Comparison of ENCODE assay signal across 9 mouse cellular contexts in the genomic region with DNA sequence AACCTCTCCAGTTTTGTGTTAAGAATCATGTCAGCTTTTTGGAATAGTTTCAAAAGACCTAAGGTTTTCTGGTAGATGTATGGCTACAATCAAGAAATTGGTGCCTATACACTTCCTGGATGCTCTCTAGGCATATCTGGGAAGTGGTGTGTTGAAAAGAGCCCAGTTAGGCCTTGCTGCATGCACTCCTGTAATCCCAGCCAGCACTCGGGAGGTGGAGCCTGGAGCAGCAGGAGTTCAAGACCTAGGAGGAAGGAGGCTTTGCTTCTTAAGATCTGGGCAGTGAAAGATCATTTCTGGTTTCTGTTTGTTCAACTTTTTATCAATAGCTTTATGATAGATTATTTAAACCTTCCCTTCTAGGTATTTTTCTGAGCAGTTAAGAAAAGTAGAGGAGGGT. TPM values are rescaled to one million over a fixed set of nuclear protein-coding genes. Genes with fewer than 3 reads are reported as not detected.
DNase-seq lines count a peak whose midpoint lies in the region; ATAC-seq and TF ChIP-seq lines count a peak whose summit lies in the region.
"Had no signal": no experiment of that assay in that cellular context is flagged by ENCODE, and none has a peak within 500 bp of the region (broad histone marks: within the 10 kb centered on the region; RNA-seq: fewer than 3 reads in every experiment).

No protein-coding gene starts in this region.

- no peak for TF ChIP-seq CTCF in forebrain, postnatal 0 days (IDR thresholded peaks at IDR 0.05; ENCODE audit: low read depth)

- peak overlapping the region; percentile 86 for H3K4me2 ChIP-seq in heart, embryonic 11.5 days
- peak overlapping the region; percentile 79 for H3K4me2 ChIP-seq in forebrain, postnatal 0 days (ENCODE audit: low read depth)
- peak overlapping the region; percentile 72 for H3K4me2 ChIP-seq in liver, embryonic 16.5 days (ENCODE audit: low read depth, low read length)

- no peaks in the 10 kb centered on the region for H3K9me3 ChIP-seq in heart, embryonic 11.5 days (replicated peaks; ENCODE audit: control insufficient read depth, low read length)
- no peaks in the 10 kb centered on the region for H3K9me3 ChIP-seq in ES-E14 (ENCODE audit: control insufficient read depth, insufficient read depth, low read depth, low read length)
- H3K9me3 ChIP-seq in forebrain, postnatal 0 days (ENCODE audit: low read length) = no peaks in the 10 kb centered on the region
- H3K9me3 ChIP-seq in liver, embryonic 16.5 days (replicated peaks; ENCODE audit: control insufficient read depth, low read length) = no peaks in the 10 kb centered on the region

- no peak overlapping the region for H3K27ac ChIP-seq in heart, embryonic 11.5 days (ENCODE audit: low read depth, low read length)
- H3K27ac ChIP-seq in ES-E14 (ENCODE audit: insufficient read depth, low read depth, low read length, poor library complexity, severe bottlenecking) = peak overlapping the region; percentile 33; the same call in 1 of the 2 replicates
- no peak overlapping the region for H3K27ac ChIP-seq in forebrain, postnatal 0 days (ENCODE audit: low read depth, low read length)
- H3K27ac ChIP-seq in liver, embryonic 16.5 days (ENCODE audit: low read length) = no peak overlapping the region

- peak overlapping the region; percentile 89 for H3K4me3 ChIP-seq in heart, embryonic 11.5 days (ENCODE audit: low read depth, low read length)
- H3K4me3 ChIP-seq in ES-E14 (ENCODE audit: insufficient read depth in 1 of 2, low read depth in 1 of 2, low read length in 2 of 2, poor library complexity in 1 of 2, severe bottlenecking in 1 of 2) = peak overlapping the region; percentile 96 to 99
- peak overlapping the region; percentile 93; the same call in 1 of the 2 replicates for H3K4me3 ChIP-seq in forebrain, postnatal 0 days (ENCODE audit: low read depth, low read length)
- H3K4me3 ChIP-seq in liver, embryonic 16.5 days (ENCODE audit: low read depth, low read length) = peak overlapping the region; percentile 94; the same call in 1 of the 2 replicates

- H3K36me3 ChIP-seq in heart, embryonic 11.5 days (ENCODE audit: control insufficient read depth, insufficient read depth, low read length) = no peaks in the 10 kb centered on the region
- peaks cover 5% of the 10 kb centered on the region for H3K36me3 ChIP-seq in ES-E14 (ENCODE audit: control insufficient read depth, insufficient read depth, low read length, poor library complexity, severe bottlenecking)
- no peaks in the 10 kb centered on the region for H3K36me3 ChIP-seq in forebrain, postnatal 0 days (ENCODE audit: insufficient read depth)
- no peaks in the 10 kb centered on the region for H3K36me3 ChIP-seq in liver, embryonic 16.5 days (ENCODE audit: control insufficient read depth, insufficient read depth)

- no peak overlapping the region for H3K9ac ChIP-seq in heart, embryonic 11.5 days (ENCODE audit: low read depth, low read length)
- peak overlapping the region; percentile 43; the same call in 1 of the 2 replicates for H3K9ac ChIP-seq in ES-E14 (ENCODE audit: insufficient read depth, low read depth, low read length, poor library complexity, severe bottlenecking)
- no peak overlapping the region for H3K9ac ChIP-seq in forebrain, postnatal 0 days
- peak overlapping the region; percentile 96 for H3K9ac ChIP-seq in liver, embryonic 16.5 days (ENCODE audit: low read depth, low read length)

- DNase-seq in heart, adult 18-20 months = no peak
- no peak for DNase-seq in ES-E14 (ENCODE audit: low read depth, low spot score)
- no peak for DNase-seq in forebrain, postnatal 0 days
- no peak for DNase-seq in gastrocnemius, postnatal 14 days
- no peak for DNase-seq in layer of hippocampus, adult 9-10 months (ENCODE audit: low spot score)
- DNase-seq in urinary bladder, adult 2 months (ENCODE audit: low spot score) = no peak
- DNase-seq: thymus, postnatal 14 days had no signal

- no peak for ATAC-seq in heart, embryonic 11.5 days (replicated peaks; ENCODE audit: insufficient number of reproducible peaks, low FRiP score, low TSS enrichment)
- no peak for ATAC-seq in forebrain, postnatal 0 days
- no peak for ATAC-seq in liver, embryonic 16.5 days (ENCODE audit: low read depth)

- WGBS in heart, embryonic 11.5 days (ENCODE audit: insufficient replicate concordance) = 24% methylated on average over 1 of the region's 1 CpGs
- 0% methylated on average over 1 of the region's 1 CpGs for WGBS in forebrain, postnatal 0 days
- 9% methylated on average over 1 of the region's 1 CpGs for WGBS in liver, embryonic 16.5 days (ENCODE audit: insufficient replicate concordance)

- peaks cover 9% of the 10 kb centered on the region for H3K4me1 ChIP-seq in heart, embryonic 11.5 days (ENCODE audit: control insufficient read depth, insufficient read depth, low read length)
- H3K4me1 ChIP-seq in ES-E14 (ENCODE audit: control insufficient read depth in 2 of 2, insufficient read depth in 2 of 2, low read length in 2 of 2, poor library complexity in 1 of 2) = peaks cover 8 to 22% of the 10 kb centered on the region in 2 experiments
- H3K4me1 ChIP-seq in forebrain, postnatal 0 days (ENCODE audit: insufficient read depth) = peaks cover 8% of the 10 kb centered on the region; the same call in 1 of the 2 replicates
- peaks cover 9% of the 10 kb centered on the region for H3K4me1 ChIP-seq in liver, embryonic 16.5 days (ENCODE audit: control insufficient read depth, low read depth, low read length)

- no peaks in the 10 kb centered on the region for H3K27me3 ChIP-seq in heart, embryonic 11.5 days (ENCODE audit: control insufficient read depth, insufficient read depth, low read length)
- no peaks in the 10 kb centered on the region for H3K27me3 ChIP-seq in forebrain, postnatal 0 days (ENCODE audit: insufficient read depth, low read length)
- H3K27me3 ChIP-seq in liver, embryonic 16.5 days (ENCODE audit: control insufficient read depth, insufficient read depth, low read depth, low read length) = no peaks in the 10 kb centered on the region

- in situ Hi-C loops in ES-E14 (cut with MboI; ENCODE audit: low sequenced_read_pairs in 2 of 2, unreplicated experiment in 2 of 2) = no loop called here

- intact Hi-C loops in gastrocnemius, postnatal 14 days (cut with DNase I; ENCODE audit: low total_unique reads) = no loop called here

TF ChIP-seq in ES-E14, 5 proteins besides CTCF, POLR2A, EP300 and RAD21:
- no peak for TF ChIP-seq MAFK (IDR thresholded peaks at IDR 0.05; ENCODE audit: insufficient read depth, low read depth, low read length)
- no peak for TF ChIP-seq ZC3H11A (IDR thresholded peaks at IDR 0.05; ENCODE audit: borderline replicate concordance, low read depth, low read length)
- no peak for TF ChIP-seq HCFC1 (IDR thresholded peaks at IDR 0.05; ENCODE audit: borderline replicate concordance, insufficient read depth, low read length)
- no peak for TF ChIP-seq ZNF384 (IDR thresholded peaks at IDR 0.05; ENCODE audit: low read depth, low read length)
- no peak for TF ChIP-seq CHD2 (IDR thresholded peaks at IDR 0.05; ENCODE audit: low read depth, low read length)

RNA-seq across cellular contexts. Expression of a gene that starts 1.8 kb away (rescaled TPM):
- 50.7 and 60.0 TPM in 2 replicates for polyA plus RNA-seq in heart, embryonic 11.5 days (2014; fragmentation: Nextera tagmentation; extraction: Ambion mirVana)
- total RNA-seq in heart, adult 18-20 months (2021) = 10 to 100 TPM; 35.7 TPM
- total RNA-seq in ES-E14 (2012; rRNA removed) = 112 and 153 TPM in 2 replicates
- total RNA-seq in forebrain, postnatal 0 days (2014; rRNA removed) = 57.0 and 62.4 TPM in 2 replicates
- 53.7 and 55.6 TPM in 2 replicates for polyA plus RNA-seq in forebrain, postnatal 0 days (2015; fragmentation: Nextera tagmentation; extraction: Ambion mirVana)
- polyA plus RNA-seq in liver, embryonic 16.5 days (2015; fragmentation: Nextera tagmentation; extraction: Ambion mirVana) = 24.7 and 26.2 TPM in 2 replicates
- 10 to 100 TPM; 36.4 to 37.5 TPM for total RNA-seq in gastrocnemius, postnatal 14 days (2021)
- 43.6 and 46.4 TPM in 2 replicates for polyA plus RNA-seq in urinary bladder, adult 2 months (2012; rRNA removed)

RNA-seq across cellular contexts. Expression of a gene that starts 13.3 kb away (rescaled TPM):
- polyA plus RNA-seq in heart, embryonic 11.5 days (2014; fragmentation: Nextera tagmentation; extraction: Ambion mirVana) = 6.8 and 7.0 TPM in 2 replicates
- total RNA-seq in heart, adult 18-20 months (2021) = 10 to 100 TPM in 1 of 2 experiments, 1 to 10 TPM in 1; 9.9 to 15.2 TPM
- total RNA-seq in ES-E14 (2012; rRNA removed) = 55.6 and 57.6 TPM in 2 replicates
- 59.2 and 68.8 TPM in 2 replicates for total RNA-seq in forebrain, postnatal 0 days (2014; rRNA removed)
- polyA plus RNA-seq in forebrain, postnatal 0 days (2015; fragmentation: Nextera tagmentation; extraction: Ambion mirVana) = 32.7 and 37.1 TPM in 2 replicates
- 7.1 and 7.7 TPM in 2 replicates for polyA plus RNA-seq in liver, embryonic 16.5 days (2015; fragmentation: Nextera tagmentation; extraction: Ambion mirVana)
- 10 to 100 TPM in 1 of 2 experiments, 1 to 10 TPM in 1; 7.7 to 11.0 TPM for total RNA-seq in gastrocnemius, postnatal 14 days (2021)
- 26.0 and 30.0 TPM in 2 replicates for polyA plus RNA-seq in urinary bladder, adult 2 months (2012; rRNA removed)

RNA-seq across cellular contexts. Expression of a gene that starts 39.1 kb away (rescaled TPM):
- 36.5 and 44.0 TPM in 2 replicates for polyA plus RNA-seq in heart, embryonic 11.5 days (2014; fragmentation: Nextera tagmentation; extraction: Ambion mirVana)
- total RNA-seq in heart, adult 18-20 months (2021) = 100 to 1,000 TPM; 458 to 487 TPM
- 166 and 208 TPM in 2 replicates for total RNA-seq in ES-E14 (2012; rRNA removed)
- total RNA-seq in forebrain, postnatal 0 days (2014; rRNA removed) = 46.5 and 57.4 TPM in 2 replicates
- polyA plus RNA-seq in forebrain, postnatal 0 days (2015; fragmentation: Nextera tagmentation; extraction: Ambion mirVana) = 47.3 and 62.4 TPM in 2 replicates
- 19.7 and 20.1 TPM in 2 replicates for polyA plus RNA-seq in liver, embryonic 16.5 days (2015; fragmentation: Nextera tagmentation; extraction: Ambion mirVana)
- 100 to 1,000 TPM; 241 to 268 TPM for total RNA-seq in gastrocnemius, postnatal 14 days (2021)
- 120 and 137 TPM in 2 replicates for polyA plus RNA-seq in urinary bladder, adult 2 months (2012; rRNA removed)

RNA-seq across cellular contexts. Expression of a gene that starts 59.0 kb away (rescaled TPM):
- 102 and 105 TPM in 2 replicates for polyA plus RNA-seq in heart, embryonic 11.5 days (2014; fragmentation: Nextera tagmentation; extraction: Ambion mirVana)
- total RNA-seq in heart, adult 18-20 months (2021) = 10 to 100 TPM; 35.5 to 37.3 TPM
- 2.5 and 5.5 TPM in 2 replicates for total RNA-seq in ES-E14 (2012; rRNA removed)
- total RNA-seq in forebrain, postnatal 0 days (2014; rRNA removed) = 5.8 and 7.1 TPM in 2 replicates
- 14.8 and 14.9 TPM in 2 replicates for polyA plus RNA-seq in forebrain, postnatal 0 days (2015; fragmentation: Nextera tagmentation; extraction: Ambion mirVana)
- polyA plus RNA-seq in liver, embryonic 16.5 days (2015; fragmentation: Nextera tagmentation; extraction: Ambion mirVana) = 24.0 and 25.7 TPM in 2 replicates
- total RNA-seq in gastrocnemius, postnatal 14 days (2021) = 10 to 100 TPM; 28.3 to 36.3 TPM
- 111 and 117 TPM in 2 replicates for polyA plus RNA-seq in urinary bladder, adult 2 months (2012; rRNA removed)

Comparison
In these comparisons a context has a peak if more than half of its experiments do, and no peak if none do; other contexts are left out.
1. H3K9ac ChIP-seq: peak in ES-E14 (single experiment) and liver, embryonic 16.5 days (single experiment); none in heart, embryonic 11.5 days (single experiment) and forebrain, postnatal 0 days (single experiment).
2. Peak in every context shown above with its lines, with median percentiles within 50 percentile points of each other: H3K4me2 ChIP-seq and H3K4me3 ChIP-seq.